Mouse (Mus musculus) adrenal gland, adult 2 months (tissue): ENCODE results near the gene Cirbp. TPM values are rescaled to one million over a fixed set of nuclear protein-coding genes. Genes with fewer than 3 reads are reported as not detected.
"Not testable (repeated sequence)": the region's sequence is repeated elsewhere in the genome, so short reads cannot be mapped to it uniquely, and the experiment has no call there.

Experiments
- DNase-seq: peaks from one replicate; pipeline ENCODE4 v3.0.0; 2021
- polyA plus RNA-seq: library from polyadenylated mRNA; depleted of rRNA; stranded (reverse); fragments of >200 nt; gene quantifications from 2 replicates; pipeline ENCODE4 v1.2.3, GENCODE M21; 2012; rRNA removed
- total RNA-seq, 2 experiments: library from RNA; stranded (reverse); gene quantifications; 2 replicates each; pipeline ENCODE4 v1.2.3; 2021

Gene Cirbp
- total and polyA plus RNA-seq, 3 experiments: 30.6 to 108 (median 77.0) TPM

DNA sequence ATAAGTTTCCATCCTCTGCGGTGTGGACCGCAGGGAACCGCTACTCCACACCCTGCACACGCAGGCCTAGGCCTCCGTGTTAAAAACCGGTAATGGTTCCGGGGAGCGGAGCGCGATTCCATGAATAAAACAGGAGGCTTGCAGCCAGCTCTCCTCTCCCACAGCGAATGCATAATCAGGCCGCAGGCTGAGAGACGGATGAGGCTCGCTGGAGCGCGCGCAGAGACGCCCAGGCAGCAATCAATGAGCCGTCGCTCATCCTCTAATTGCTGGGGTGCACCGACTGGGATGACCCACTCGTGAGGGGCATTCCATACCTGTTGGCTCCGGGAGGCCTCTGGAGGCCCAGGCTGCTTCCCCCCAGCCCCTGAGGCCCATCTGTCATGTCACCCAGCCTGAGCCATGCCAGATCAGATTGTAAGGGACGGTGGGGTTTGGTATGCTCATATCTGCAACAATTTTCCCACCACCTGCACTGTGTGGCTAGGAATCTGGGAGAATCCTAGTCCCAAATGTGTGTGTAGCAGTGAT is 43.1 kb downstream of the Cirbp start:
- DNase-seq: no peak

DNA sequence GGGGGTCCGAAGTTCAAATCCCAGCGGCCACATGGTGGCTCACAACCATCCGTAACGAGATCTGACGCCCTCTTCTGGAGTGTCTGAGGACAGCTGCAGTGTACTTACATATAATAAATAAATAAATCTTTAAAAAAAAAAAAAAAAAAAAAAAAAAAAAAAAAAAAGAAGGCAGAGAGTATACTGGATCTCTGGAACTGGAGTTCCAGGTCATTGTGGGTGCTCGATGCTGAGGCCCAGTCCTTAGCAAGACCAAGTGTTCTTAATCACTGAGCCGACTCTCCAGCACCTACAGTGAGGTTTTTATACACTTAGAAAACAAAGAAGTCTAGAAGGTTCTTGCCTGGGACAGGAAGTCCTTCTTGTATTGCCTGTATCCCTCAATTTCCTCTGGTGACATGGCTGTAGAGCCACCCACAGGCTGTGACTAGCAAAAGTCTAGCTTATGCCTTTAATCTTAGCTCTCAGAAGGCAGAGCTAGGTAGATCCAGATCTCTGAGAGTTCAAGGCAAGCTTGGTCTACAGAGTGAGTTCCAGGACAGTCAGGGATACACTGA is 45.8 kb downstream of the Cirbp start:
- not testable (repeated sequence) for DNase-seq

DNA sequence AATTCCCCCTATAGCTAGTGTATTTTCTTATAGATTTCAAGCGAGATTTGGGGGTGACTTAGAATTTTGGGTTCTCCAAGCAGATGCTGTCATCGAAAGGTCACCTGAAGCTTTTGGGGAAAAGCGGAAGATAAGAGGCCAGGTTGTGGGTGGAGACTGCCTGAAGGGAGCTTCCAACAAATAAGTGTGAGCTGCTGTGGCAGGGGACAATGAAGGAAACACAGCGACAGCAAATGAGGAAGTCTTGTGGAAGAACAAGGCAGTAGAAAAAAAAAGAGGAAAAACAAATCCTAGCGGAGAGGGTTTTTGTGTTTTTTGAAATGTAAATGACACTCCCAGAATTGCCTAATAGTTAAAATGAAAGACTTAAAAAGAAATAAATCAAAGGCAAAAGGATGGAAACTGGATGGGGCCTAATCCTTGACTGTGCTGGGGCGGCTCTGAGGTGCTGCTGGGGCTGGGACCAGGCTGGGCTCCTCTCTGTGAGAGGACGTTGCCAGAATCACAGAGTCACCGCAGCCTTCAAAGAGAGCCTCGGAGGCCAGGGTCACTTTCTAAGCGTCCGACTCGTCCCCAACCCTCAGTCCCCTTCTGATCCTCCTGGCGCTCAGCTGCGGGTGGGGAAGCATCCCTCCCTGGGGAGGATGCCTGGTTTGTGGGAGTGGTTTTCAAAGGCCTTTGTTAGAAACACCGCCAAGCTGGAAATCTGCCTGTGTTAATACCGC is 49.4 kb downstream of the Cirbp start:
- DNase-seq: no peak

DNA sequence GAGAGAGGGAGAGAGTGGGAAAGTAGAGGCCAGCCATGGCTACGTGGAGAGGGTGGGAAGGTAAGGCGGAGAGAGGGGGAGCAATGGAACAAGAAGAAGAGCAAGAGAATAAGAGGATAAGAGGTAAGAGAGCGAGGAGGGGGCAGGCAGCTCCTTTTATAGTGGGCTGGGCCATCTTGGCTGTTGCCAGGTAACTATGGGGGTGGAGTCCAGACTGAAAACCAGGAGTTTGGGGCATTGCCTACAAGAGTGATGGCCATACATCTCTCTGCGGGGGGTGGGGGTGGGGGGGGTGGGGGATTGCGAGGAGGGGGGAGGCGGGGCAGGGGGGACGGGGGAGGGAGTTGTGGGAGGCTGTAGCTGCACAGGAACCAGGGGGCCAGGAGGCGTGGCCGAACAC is 54.9 kb downstream of the Cirbp start:
- DNase-seq: no peak

Other genes starting within 250 kb of the Cirbp start
Only the 30 nearest of the 32 such genes appear.
- 1 to 10 TPM; 4.6 to 6.5 TPM for gene Arid3a, start 238.9 kb upstream of the Cirbp start, total RNA-seq
- 5.9 and 9.1 TPM in 2 replicates for gene Arid3a, start 238.9 kb upstream of the Cirbp start, polyA plus RNA-seq
- gene Wdr18, start 205.8 kb upstream of the Cirbp start, total RNA-seq: 10 to 100 TPM; 29.4 to 31.5 TPM
- 66.1 and 66.8 TPM in 2 replicates for gene Wdr18, start 205.8 kb upstream of the Cirbp start, polyA plus RNA-seq
- under 1 TPM in 1 of 2 experiments, not detected in 1; 0.31 TPM for gene Grin3b, start 195.3 kb upstream of the Cirbp start, total RNA-seq
- 0.09 and 0.17 TPM in 2 replicates for gene Grin3b, start 195.3 kb upstream of the Cirbp start, polyA plus RNA-seq
- 100 to 1,000 TPM; 142 to 143 TPM for gene Tmem259, start 181.7 kb upstream of the Cirbp start, total RNA-seq
- 619 and 624 TPM in 2 replicates for gene Tmem259, start 181.7 kb upstream of the Cirbp start, polyA plus RNA-seq
- 10 to 100 TPM; 29.5 to 50.1 TPM for gene Cnn2, start 177.4 kb upstream of the Cirbp start, total RNA-seq
- 53.0 and 58.8 TPM in 2 replicates for gene Cnn2, start 177.4 kb upstream of the Cirbp start, polyA plus RNA-seq
- 10 to 100 TPM; 18.4 to 22.9 TPM for gene Abca7, start 169.5 kb upstream of the Cirbp start, total RNA-seq
- gene Abca7, start 169.5 kb upstream of the Cirbp start, polyA plus RNA-seq: 28.6 TPM in 2 replicates
- 1 to 10 TPM; 3.9 to 6.7 TPM for gene Arhgap45, start 149.3 kb upstream of the Cirbp start, total RNA-seq
- gene Arhgap45, start 149.3 kb upstream of the Cirbp start, polyA plus RNA-seq: 11.0 and 14.6 TPM in 2 replicates
- gene Polr2e, start 126.2 kb upstream of the Cirbp start, total RNA-seq: 100 to 1,000 TPM in 1 of 2 experiments, 10 to 100 TPM in 1; 97.3 to 106 TPM
- 111 and 122 TPM in 2 replicates for gene Polr2e, start 126.2 kb upstream of the Cirbp start, polyA plus RNA-seq
- 1,000 to 10,000 TPM; 1,287 to 1,377 TPM for gene Gpx4, start 118.8 kb upstream of the Cirbp start, total RNA-seq
- gene Gpx4, start 118.8 kb upstream of the Cirbp start, polyA plus RNA-seq: 1,827 and 2,443 TPM in 2 replicates
- 10 to 100 TPM; 38.5 to 59.3 TPM for gene Sbno2, start 60.4 kb upstream of the Cirbp start, total RNA-seq
- 102 and 120 TPM in 2 replicates for gene Sbno2, start 60.4 kb upstream of the Cirbp start, polyA plus RNA-seq
- 100 to 1,000 TPM; 153 to 156 TPM for gene Stk11, start 50.2 kb upstream of the Cirbp start, total RNA-seq
- 151 and 159 TPM in 2 replicates for gene Stk11, start 50.2 kb upstream of the Cirbp start, polyA plus RNA-seq
- 100 to 1,000 TPM; 654 to 778 TPM for gene Atp5d, start 27.4 kb upstream of the Cirbp start, total RNA-seq
- 5,895 and 6,727 TPM in 2 replicates for gene Atp5d, start 27.4 kb upstream of the Cirbp start, polyA plus RNA-seq
- 100 to 1,000 TPM in 1 of 2 experiments, 10 to 100 TPM in 1; 74.5 to 118 TPM for gene Cbarp, start 25.1 kb upstream of the Cirbp start, total RNA-seq
- 84.3 and 84.6 TPM in 2 replicates for gene Cbarp, start 25.1 kb upstream of the Cirbp start, polyA plus RNA-seq
- gene Midn, start 17.7 kb upstream of the Cirbp start, total RNA-seq: 100 to 1,000 TPM in 1 of 2 experiments, 10 to 100 TPM in 1; 75.8 to 115 TPM
- gene Midn, start 17.7 kb upstream of the Cirbp start, polyA plus RNA-seq: 233 and 269 TPM in 2 replicates
- 10 to 100 TPM; 14.0 to 21.7 TPM for gene 1600002K03Rik, start 7.0 kb downstream of the Cirbp start, total RNA-seq
- gene 1600002K03Rik, start 7.0 kb downstream of the Cirbp start, polyA plus RNA-seq: 25.9 and 34.5 TPM in 2 replicates
- 1 to 10 TPM; 1.8 to 5.2 TPM for gene Efna2, start 13.5 kb downstream of the Cirbp start, total RNA-seq
- gene Efna2, start 13.5 kb downstream of the Cirbp start, polyA plus RNA-seq: 10.2 and 15.6 TPM in 2 replicates
- gene Mum1, start 60.4 kb downstream of the Cirbp start, total RNA-seq: 10 to 100 TPM; 13.5 to 24.4 TPM
- 23.0 and 24.6 TPM in 2 replicates for gene Mum1, start 60.4 kb downstream of the Cirbp start, polyA plus RNA-seq
- 100 to 1,000 TPM; 295 to 337 TPM for gene Ndufs7, start 83.1 kb downstream of the Cirbp start, total RNA-seq
- gene Ndufs7, start 83.1 kb downstream of the Cirbp start, polyA plus RNA-seq: 1,122 and 1,204 TPM in 2 replicates
- 100 to 1,000 TPM; 246 to 281 TPM for gene Gamt, start 95.0 kb downstream of the Cirbp start, total RNA-seq
- 820 and 833 TPM in 2 replicates for gene Gamt, start 95.0 kb downstream of the Cirbp start, polyA plus RNA-seq
- gene Dazap1, start 95.5 kb downstream of the Cirbp start, total RNA-seq: 100 to 1,000 TPM in 1 of 2 experiments, 10 to 100 TPM in 1; 72.1 to 101 TPM
- 102 and 119 TPM in 2 replicates for gene Dazap1, start 95.5 kb downstream of the Cirbp start, polyA plus RNA-seq
- gene Rps15, start 126.5 kb downstream of the Cirbp start, total RNA-seq: 1,000 to 10,000 TPM; 1,320 to 1,332 TPM
- 1,020 and 1,031 TPM in 2 replicates for gene Rps15, start 126.5 kb downstream of the Cirbp start, polyA plus RNA-seq
- gene Apc2, start 130.0 kb downstream of the Cirbp start, total RNA-seq: 1 to 10 TPM in 1 of 2 experiments, under 1 TPM in 1; 0.72 to 3.0 TPM
- 2.5 and 4.0 TPM in 2 replicates for gene Apc2, start 130.0 kb downstream of the Cirbp start, polyA plus RNA-seq
- gene 2310011J03Rik, start 154.6 kb downstream of the Cirbp start, total RNA-seq: 10 to 100 TPM; 21.6 to 32.5 TPM
- gene 2310011J03Rik, start 154.6 kb downstream of the Cirbp start, polyA plus RNA-seq: 57.0 and 61.7 TPM in 2 replicates
- gene Pcsk4, start 163.5 kb downstream of the Cirbp start, total RNA-seq: 1 to 10 TPM; 1.8 to 3.4 TPM
- 15.9 and 19.6 TPM in 2 replicates for gene Pcsk4, start 163.5 kb downstream of the Cirbp start, polyA plus RNA-seq
- 10 to 100 TPM; 11.1 to 15.6 TPM for gene Reep6, start 164.0 kb downstream of the Cirbp start, total RNA-seq
- 11.3 and 15.7 TPM in 2 replicates for gene Reep6, start 164.0 kb downstream of the Cirbp start, polyA plus RNA-seq
- gene Adamtsl5, start 182.4 kb downstream of the Cirbp start, total RNA-seq: 10 to 100 TPM in 1 of 2 experiments, 1 to 10 TPM in 1; 8.0 to 10.3 TPM
- gene Adamtsl5, start 182.4 kb downstream of the Cirbp start, polyA plus RNA-seq: 35.1 and 41.5 TPM in 2 replicates
- gene Plk5, start 190.5 kb downstream of the Cirbp start, total RNA-seq: under 1 TPM; 0.14 to 0.45 TPM
- gene Plk5, start 190.5 kb downstream of the Cirbp start, polyA plus RNA-seq: 1.5 and 2.6 TPM in 2 replicates
- 10 to 100 TPM; 19.2 to 19.5 TPM for gene Mex3d, start 221.7 kb downstream of the Cirbp start, total RNA-seq
- 60.7 and 61.5 TPM in 2 replicates for gene Mex3d, start 221.7 kb downstream of the Cirbp start, polyA plus RNA-seq
- gene Mbd3, start 233.6 kb downstream of the Cirbp start, total RNA-seq: 100 to 1,000 TPM; 125 to 146 TPM
- gene Mbd3, start 233.6 kb downstream of the Cirbp start, polyA plus RNA-seq: 158 and 165 TPM in 2 replicates
- 1,000 to 10,000 TPM in 1 of 2 experiments, 100 to 1,000 TPM in 1; 714 to 1,027 TPM for gene Uqcr11, start 240.8 kb downstream of the Cirbp start, total RNA-seq
- 2,955 and 2,958 TPM in 2 replicates for gene Uqcr11, start 240.8 kb downstream of the Cirbp start, polyA plus RNA-seq